Mouse (Mus musculus) brain, embryonic 18.5 days (tissue): ENCODE data around the gene Glipr1.
"Not testable (repeated sequence)": the region's sequence is repeated elsewhere in the genome, so short reads cannot be mapped to it uniquely, and the experiment has no call there.

ENCODE experiments used
- DNase-seq: peaks from one replicate; pipeline ENCODE4 v3.0.0-alpha.2; 2012; ENCODE audit warnings: low read depth, low spot score

The Glipr1 gene

GRCm38 (mm10) chr10:112002544-112003215, at the start of gene Glipr1:
TSS of gene Glipr1 (minus strand) at chr10:112002631.
- DNase-seq = no peak

- DNase-seq = not testable (repeated sequence)
These were observed 49.5 kb upstream of the Glipr1 start for GRCm38 (mm10) chr10:112051956-112052355.

GRCm38 (mm10) chr10:112051220-112051619, 48.8 kb upstream of the Glipr1 start:
- no peak for DNase-seq

GRCm38 (mm10) chr10:112044283-112044682, 41.9 kb upstream of the Glipr1 start:
- not testable (repeated sequence) for DNase-seq

- not testable (repeated sequence) for DNase-seq
These were observed 41.1 kb upstream of the Glipr1 start for GRCm38 (mm10) chr10:112043523-112043922.

GRCm38 (mm10) chr10:112028689-112029088, 26.3 kb upstream of the Glipr1 start:
- DNase-seq = not testable (repeated sequence)

GRCm38 (mm10) chr10:112023585-112023984, 21.2 kb upstream of the Glipr1 start:
- DNase-seq = no peak

- not testable (repeated sequence) for DNase-seq
These were observed 7.1 kb upstream of the Glipr1 start for GRCm38 (mm10) chr10:112009511-112009910.

GRCm38 (mm10) chr10:112001756-112002520, 493 bp downstream of the Glipr1 start:
- DNase-seq = no peak

GRCm38 (mm10) chr10:112001350-112001749, 1.1 kb downstream of the Glipr1 start:
- DNase-seq = no peak

GRCm38 (mm10) chr10:112000568-112000967, 1.9 kb downstream of the Glipr1 start:
- no peak for DNase-seq

GRCm38 (mm10) chr10:111999765-112000164, 2.7 kb downstream of the Glipr1 start:
- DNase-seq = no peak

- DNase-seq = no peak
These were observed 4.8 kb downstream of the Glipr1 start for GRCm38 (mm10) chr10:111997671-111998070.

- no peak for DNase-seq
These were observed 5.5 kb downstream of the Glipr1 start for GRCm38 (mm10) chr10:111996911-111997347.

GRCm38 (mm10) chr10:111996549-111996904, 5.9 kb downstream of the Glipr1 start:
- no peak for DNase-seq

GRCm38 (mm10) chr10:111995803-111996548, 6.5 kb downstream of the Glipr1 start:
- DNase-seq = no peak

- DNase-seq = no peak
These were observed 16.0 kb downstream of the Glipr1 start for GRCm38 (mm10) chr10:111986453-111986852.

GRCm38 (mm10) chr10:111983070-111983469, 19.4 kb downstream of the Glipr1 start:
- DNase-seq = no peak

- DNase-seq = peak; percentile 18
These were observed 24.8 kb downstream of the Glipr1 start for GRCm38 (mm10) chr10:111977584-111977983.

GRCm38 (mm10) chr10:111972542-111973361, 29.7 kb downstream of the Glipr1 start, which contains the start of gene Krr1:
TSS of gene Krr1 (plus strand) at chr10:111972664.
- peak; percentile 96 for DNase-seq

- DNase-seq = no peak
These were observed 30.5 kb downstream of the Glipr1 start for GRCm38 (mm10) chr10:111971929-111972328.
